ENCODE assay signal across 10 mouse cellular contexts in the genomic region with DNA sequence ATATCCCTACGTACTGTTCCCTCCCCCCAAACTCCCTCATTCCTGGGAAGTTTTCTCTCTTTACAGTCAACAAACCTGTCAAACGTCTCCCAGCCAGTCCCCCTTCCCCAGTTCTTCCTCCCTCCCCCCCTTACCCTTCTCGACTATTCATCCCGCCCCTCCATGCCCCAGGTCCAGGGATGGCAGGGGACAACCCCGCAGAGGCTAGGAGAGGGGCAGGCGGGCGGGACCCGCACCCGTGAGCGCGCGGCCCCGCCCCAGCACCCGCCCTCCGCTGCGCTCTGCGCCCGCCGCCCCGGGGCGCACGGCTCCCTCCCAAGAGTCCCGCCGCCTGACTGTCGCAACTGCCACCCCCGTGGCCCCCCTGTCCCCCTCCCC. TPM values are rescaled to one million over a fixed set of nuclear protein-coding genes. Genes with fewer than 3 reads are reported as not detected.
A peak's percentile ranks its signal among the peaks of the same experiment; 100 is the strongest.
DNase-seq lines count a peak whose midpoint lies in the region; ATAC-seq and TF ChIP-seq lines count a peak whose summit lies in the region.
"Had no signal": no experiment of that assay in that cellular context is flagged by ENCODE, and none has a peak within 500 bp of the region (broad histone marks: within the 10 kb centered on the region; RNA-seq: fewer than 3 reads in every experiment).

No protein-coding gene starts in this region.

- H3K4me3 ChIP-seq in kidney, embryonic 15.5 days (replicated peaks), result peak overlapping the region; percentile 50
- H3K4me3 ChIP-seq in embryonic facial prominence, embryonic 15.5 days (replicated peaks), result peak overlapping the region; percentile 54
- peak overlapping the region; percentile 41 for H3K4me3 ChIP-seq in intestine, postnatal 0 days (ENCODE audit: low read depth, low read length)
- peak overlapping the region; percentile 47 for H3K4me3 ChIP-seq in neural tube, embryonic 12.5 days

- 2% methylated on average over 25 of the region's 26 CpGs for WGBS in kidney, embryonic 15.5 days
- 0% methylated on average over 25 of the region's 26 CpGs for WGBS in embryonic facial prominence, embryonic 15.5 days
- WGBS in intestine, postnatal 0 days, result 0% methylated on average over 14 of the region's 26 CpGs
- WGBS in neural tube, embryonic 12.5 days, result 2% methylated on average over 22 of the region's 26 CpGs

- H3K9ac ChIP-seq in kidney, embryonic 15.5 days, result peak overlapping the region; percentile 36; the same call in 1 of the 2 replicates
- peak overlapping the region; percentile 35; the same call in 1 of the 2 replicates for H3K9ac ChIP-seq in embryonic facial prominence, embryonic 15.5 days
- H3K9ac ChIP-seq in intestine, postnatal 0 days (ENCODE audit: low read depth, low read length), result no peak overlapping the region
- peak overlapping the region; percentile 65 for H3K9ac ChIP-seq in neural tube, embryonic 12.5 days

- no peak for TF ChIP-seq CTCF in intestine, postnatal 0 days (IDR thresholded peaks at IDR 0.05; ENCODE audit: low read depth)

- H3K36me3 ChIP-seq in kidney, embryonic 15.5 days, result no peaks in the 10 kb centered on the region
- no peaks in the 10 kb centered on the region for H3K36me3 ChIP-seq in embryonic facial prominence, embryonic 15.5 days
- no peaks in the 10 kb centered on the region for H3K36me3 ChIP-seq in intestine, postnatal 0 days (ENCODE audit: control insufficient read depth, insufficient read depth)
- no peaks in the 10 kb centered on the region for H3K36me3 ChIP-seq in neural tube, embryonic 12.5 days

- H3K27ac ChIP-seq in kidney, embryonic 15.5 days, result no peak overlapping the region
- no peak overlapping the region for H3K27ac ChIP-seq in embryonic facial prominence, embryonic 15.5 days (replicated peaks)
- H3K27ac ChIP-seq in intestine, postnatal 0 days (ENCODE audit: low read depth, low read length), result no peak overlapping the region
- H3K27ac ChIP-seq in neural tube, embryonic 12.5 days, result no peak overlapping the region

- peaks cover 54% of the 10 kb centered on the region for H3K4me1 ChIP-seq in kidney, embryonic 15.5 days
- peaks cover 47% of the 10 kb centered on the region for H3K4me1 ChIP-seq in embryonic facial prominence, embryonic 15.5 days
- no peaks in the 10 kb centered on the region; the same call in 1 of the 2 replicates for H3K4me1 ChIP-seq in intestine, postnatal 0 days (replicated peaks; ENCODE audit: control insufficient read depth, insufficient read depth, low read length)
- peaks cover 23% of the 10 kb centered on the region for H3K4me1 ChIP-seq in neural tube, embryonic 12.5 days

- 0 out of 2 replicates have a peak, but pooled peaks have one; percentile 16 for ATAC-seq in kidney, embryonic 15.5 days (replicated peaks; ENCODE audit: low FRiP score)
- peak; percentile 13; the same call in 1 of the 2 replicates for ATAC-seq in embryonic facial prominence, embryonic 15.5 days (ENCODE audit: insufficient number of reproducible peaks, low FRiP score, low TSS enrichment, low read depth)
- no peak for ATAC-seq in intestine, postnatal 0 days
- no peak for ATAC-seq in neural tube, embryonic 12.5 days (ENCODE audit: low FRiP score, low read depth)
- ATAC-seq in monocyte, adult 5-6 weeks (replicated peaks; ENCODE audit: insufficient number of reproducible peaks, low FRiP score, low TSS enrichment, poor library complexity, severe bottlenecking), result no peak

- H3K9me3 ChIP-seq in kidney, embryonic 15.5 days (replicated peaks), result no peaks in the 10 kb centered on the region
- H3K9me3 ChIP-seq in embryonic facial prominence, embryonic 15.5 days (replicated peaks), result no peaks in the 10 kb centered on the region
- no peaks in the 10 kb centered on the region for H3K9me3 ChIP-seq in intestine, postnatal 0 days (ENCODE audit: control insufficient read depth)
- no peaks in the 10 kb centered on the region for H3K9me3 ChIP-seq in neural tube, embryonic 12.5 days

- H3K27me3 ChIP-seq in kidney, embryonic 15.5 days, result peaks cover 92% of the 10 kb centered on the region
- peaks cover 56% of the 10 kb centered on the region for H3K27me3 ChIP-seq in embryonic facial prominence, embryonic 15.5 days
- peaks cover 84% of the 10 kb centered on the region for H3K27me3 ChIP-seq in intestine, postnatal 0 days (replicated peaks; ENCODE audit: control insufficient read depth, insufficient read depth, low read length)
- H3K27me3 ChIP-seq in neural tube, embryonic 12.5 days (replicated peaks), result peaks cover 87% of the 10 kb centered on the region

- H3K4me2 ChIP-seq in kidney, embryonic 15.5 days, result peak overlapping the region; percentile 84
- peak overlapping the region; percentile 92 for H3K4me2 ChIP-seq in embryonic facial prominence, embryonic 15.5 days (replicated peaks)
- peak overlapping the region; percentile 78 for H3K4me2 ChIP-seq in intestine, postnatal 0 days (replicated peaks; ENCODE audit: low read depth)
- H3K4me2 ChIP-seq in neural tube, embryonic 12.5 days (replicated peaks), result peak overlapping the region; percentile 95

- no peak for DNase-seq in kidney, adult 11 months
- DNase-seq in frontal cortex, postnatal 10 days (ENCODE audit: low spot score in 2 of 2), result no peak
- DNase-seq in thymus, postnatal 25 days, result no peak
- DNase-seq: kidney, postnatal 25 days had no signal

RNA-seq across cellular contexts. Expression of a gene that starts 0.2 kb away (rescaled TPM):
- polyA plus RNA-seq in kidney, embryonic 15.5 days (2015; fragmentation: Nextera tagmentation; extraction: Ambion mirVana), result 2.0 and 2.3 TPM in 2 replicates
- 37.6 and 40.1 TPM in 2 replicates for polyA plus RNA-seq in embryonic facial prominence, embryonic 15.5 days (2015; fragmentation: Nextera tagmentation; extraction: Ambion mirVana)
- 0.33 and 0.66 TPM in 2 replicates for polyA plus RNA-seq in intestine, postnatal 0 days (2015; fragmentation: Nextera tagmentation; extraction: Ambion mirVana)
- 12.5 and 13.8 TPM in 2 replicates for polyA plus RNA-seq in neural tube, embryonic 12.5 days (2016; fragmentation: Nextera tagmentation; extraction: Ambion mirVana)
- total RNA-seq in monocyte, adult 5-6 weeks (2017), result 0.87 to 2.2 TPM (median 0.96 TPM) in 3 replicates
- total RNA-seq: MEL had no signal

RNA-seq across cellular contexts. Expression of a gene that starts 19.9 kb away (rescaled TPM):
- 0.43 and 0.89 TPM in 2 replicates for polyA plus RNA-seq in kidney, embryonic 15.5 days (2015; fragmentation: Nextera tagmentation; extraction: Ambion mirVana)
- polyA plus RNA-seq in embryonic facial prominence, embryonic 15.5 days (2015; fragmentation: Nextera tagmentation; extraction: Ambion mirVana), result 13.3 and 16.3 TPM in 2 replicates
- not detected in 2 replicates for polyA plus RNA-seq in intestine, postnatal 0 days (2015; fragmentation: Nextera tagmentation; extraction: Ambion mirVana)
- 1.2 and 1.4 TPM in 2 replicates for polyA plus RNA-seq in neural tube, embryonic 12.5 days (2016; fragmentation: Nextera tagmentation; extraction: Ambion mirVana)
- total RNA-seq in monocyte, adult 5-6 weeks (2017), result not detected in 3 replicates
- total RNA-seq: MEL had no signal

RNA-seq across cellular contexts. Expression of a gene that starts 22.4 kb away (rescaled TPM):
- polyA plus RNA-seq in kidney, embryonic 15.5 days (2015; fragmentation: Nextera tagmentation; extraction: Ambion mirVana), result 0.44 and 0.73 TPM in 2 replicates
- 5.7 and 7.5 TPM in 2 replicates for polyA plus RNA-seq in embryonic facial prominence, embryonic 15.5 days (2015; fragmentation: Nextera tagmentation; extraction: Ambion mirVana)
- polyA plus RNA-seq in intestine, postnatal 0 days (2015; fragmentation: Nextera tagmentation; extraction: Ambion mirVana), result 0.08 and 0.09 TPM in 2 replicates
- 0.10 and 0.40 TPM in 2 replicates for polyA plus RNA-seq in neural tube, embryonic 12.5 days (2016; fragmentation: Nextera tagmentation; extraction: Ambion mirVana)
- total RNA-seq in monocyte, adult 5-6 weeks (2017), result not detected in 3 replicates
- total RNA-seq: MEL had no signal

RNA-seq across cellular contexts. Expression of a gene that starts 58.1 kb away (rescaled TPM):
- 7.2 and 7.6 TPM in 2 replicates for polyA plus RNA-seq in kidney, embryonic 15.5 days (2015; fragmentation: Nextera tagmentation; extraction: Ambion mirVana)
- 16.9 and 17.0 TPM in 2 replicates for polyA plus RNA-seq in embryonic facial prominence, embryonic 15.5 days (2015; fragmentation: Nextera tagmentation; extraction: Ambion mirVana)
- 4.6 and 6.3 TPM in 2 replicates for polyA plus RNA-seq in intestine, postnatal 0 days (2015; fragmentation: Nextera tagmentation; extraction: Ambion mirVana)
- polyA plus RNA-seq in neural tube, embryonic 12.5 days (2016; fragmentation: Nextera tagmentation; extraction: Ambion mirVana), result 3.9 and 6.3 TPM in 2 replicates
- total RNA-seq in monocyte, adult 5-6 weeks (2017), result 52.0 to 91.2 TPM (median 90.6 TPM) in 3 replicates
- total RNA-seq: MEL had no signal

Comparison
In these comparisons a context has a peak if more than half of its experiments do, and no peak if none do; other contexts are left out.
1. ATAC-seq: peak in kidney, embryonic 15.5 days (single experiment) and embryonic facial prominence, embryonic 15.5 days (single experiment); none in intestine, postnatal 0 days (single experiment), neural tube, embryonic 12.5 days (single experiment) and monocyte, adult 5-6 weeks (single experiment).
2. Peak in every context shown above with its lines, with median percentiles within 50 percentile points of each other: H3K4me2 ChIP-seq and H3K4me3 ChIP-seq.